Mouse (Mus musculus) spleen, adult 2 months (tissue): ENCODE data around the gene Prss2.

Source experiments
- CTCF ChIP-seq: fragments of 200-500 bp; IDR thresholded peaks from 2 replicates; pipeline ENCODE4 v1.5.1; 2011; ENCODE audit warnings: mild to moderate bottlenecking, inconsistent platforms; ENCODE audit not compliant: insufficient read depth, insufficient read length, insufficient replicate concordance; ENCODE audit errors: extremely low read depth
- POLR2A ChIP-seq: fragments of 200-500 bp; IDR thresholded peaks from 2 replicates; pipeline ENCODE4 v1.6.1; 2011; ENCODE audit warnings: low read depth, low read length, inconsistent platforms

- TF ChIP-seq CTCF (no peak), POLR2A (no peak)
Measured at GRCm38 (mm10) chr6:41518017-41518524, 3.5 kb upstream of the Prss2 start.
